Mouse (Mus musculus) CD4-positive, CD25-positive, alpha-beta regulatory T cell, adult 2 months (primary cell): ENCODE measurements around the gene Kcna10.

Experiments used
- DNase-seq: peaks from one replicate; pipeline ENCODE4 v3.0.0-alpha.2; 2012; ENCODE audit warnings: low read depth, low spot score

Gene Kcna10

GRCm38 (mm10) chr3:107201310-107202180 is 18.7 kb downstream of the Kcna10 start:
- no peak for DNase-seq

- DNase-seq = no peak
These were observed 21.6 kb downstream of the Kcna10 start for GRCm38 (mm10) chr3:107204413-107204812.

GRCm38 (mm10) chr3:107205170-107205569 is 22.3 kb downstream of the Kcna10 start:
- DNase-seq = no peak

- peak; percentile 88 for DNase-seq
These were observed 23.1 kb downstream of the Kcna10 start for GRCm38 (mm10) chr3:107205994-107206393.

- DNase-seq = peak; percentile 50
These were observed 23.8 kb downstream of the Kcna10 start for GRCm38 (mm10) chr3:107206490-107207150.

GRCm38 (mm10) chr3:107207625-107208253 is 24.9 kb downstream of the Kcna10 start:
- no peak for DNase-seq

- no peak for DNase-seq
These were observed 31.8 kb downstream of the Kcna10 start for GRCm38 (mm10) chr3:107214606-107215005.

GRCm38 (mm10) chr3:107216400-107217100 is 33.7 kb downstream of the Kcna10 start:
- no peak for DNase-seq

GRCm38 (mm10) chr3:107217101-107217480 is 34.2 kb downstream of the Kcna10 start:
- DNase-seq = no peak

GRCm38 (mm10) chr3:107218572-107218971 is 35.7 kb downstream of the Kcna10 start:
- DNase-seq = no peak

GRCm38 (mm10) chr3:107221608-107222007 is 38.8 kb downstream of the Kcna10 start, which contains the start of gene Cym:
Gene Cym, minus strand, starts transcription at chr3:107221732.
- DNase-seq = no peak

GRCm38 (mm10) chr3:107223230-107223629 is 40.4 kb downstream of the Kcna10 start:
- DNase-seq = no peak

GRCm38 (mm10) chr3:107225820-107226219 is 43.0 kb downstream of the Kcna10 start:
- DNase-seq = no peak

GRCm38 (mm10) chr3:107229221-107229620 is 46.4 kb downstream of the Kcna10 start:
- DNase-seq = no peak

GRCm38 (mm10) chr3:107229822-107230221 is 47.0 kb downstream of the Kcna10 start:
- DNase-seq = no peak

GRCm38 (mm10) chr3:107230527-107230926 is 47.7 kb downstream of the Kcna10 start, which contains the start of gene A630076J17Rik:
Gene A630076J17Rik, plus strand, starts transcription at chr3:107230614.
- DNase-seq = no peak

GRCm38 (mm10) chr3:107231202-107231601 is 48.3 kb downstream of the Kcna10 start:
- no peak for DNase-seq

GRCm38 (mm10) chr3:107233351-107233813 is 50.5 kb downstream of the Kcna10 start:
- DNase-seq = peak; percentile 94

GRCm38 (mm10) chr3:107233945-107234344 is 51.1 kb downstream of the Kcna10 start:
- no peak for DNase-seq

- no peak for DNase-seq
These were observed 55.2 kb downstream of the Kcna10 start for GRCm38 (mm10) chr3:107238051-107238450.

GRCm38 (mm10) chr3:107238471-107238980 is 55.7 kb downstream of the Kcna10 start:
- DNase-seq = no peak
